Mouse (Mus musculus): ENCODE results near the gene Rbm34.

DNA sequence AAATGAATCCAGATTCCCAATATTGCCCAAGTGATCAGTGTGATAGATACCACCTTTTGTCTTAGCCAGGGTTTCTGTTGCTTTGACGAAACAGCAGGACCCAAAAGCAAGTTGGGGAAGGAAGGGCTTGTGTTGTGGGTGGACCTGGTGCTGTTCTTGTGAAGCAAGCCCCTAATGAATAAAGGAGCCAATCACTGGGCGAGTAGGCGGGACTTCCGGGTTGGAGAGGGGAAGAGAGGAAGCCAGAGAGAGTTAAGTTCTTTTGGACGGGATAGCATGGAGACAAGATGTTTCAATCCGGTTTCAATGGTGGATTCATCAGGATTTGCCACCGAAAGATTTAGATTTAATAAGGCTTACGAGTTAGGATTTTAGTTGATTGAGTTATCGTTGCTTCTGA is 40.8 kb upstream of the Rbm34 start:
- TF ChIP-seq MAFK (IDR thresholded peaks at IDR 0.05; ENCODE audit: insufficient replicate concordance, low read length) (no peak), POLR2A (IDR thresholded peaks at IDR 0.05; ENCODE audit: low read depth, low read length) (peak; percentile 56), CTCF (conservative IDR thresholded peaks at IDR 0.05 in 1 of 2, IDR thresholded peaks at IDR 0.05 in 1 of 2; ENCODE audit: low read depth in 2 of 2, low read length in 2 of 2) (no peak), JUND (conservative IDR thresholded peaks at IDR 0.05; ENCODE audit: low read depth, low read length) (no peak), EP300 (IDR thresholded peaks at IDR 0.05; ENCODE audit: low read length) (no peak), E2F4 (IDR thresholded peaks at IDR 0.05; ENCODE audit: insufficient replicate concordance, low read depth, low read length) (no peak), SIN3A (IDR thresholded peaks at IDR 0.05; ENCODE audit: low read length) (no peak), USF2 (conservative IDR thresholded peaks at IDR 0.05; ENCODE audit: low read depth, low read length) (no peak), USF1 (IDR thresholded peaks at IDR 0.05; ENCODE audit: low read depth, low read length) (no peak), NRF1 (IDR thresholded peaks at IDR 0.05; ENCODE audit: low read depth, low read length) (no peak), IRF4 (IDR thresholded peaks at IDR 0.05; ENCODE audit: low read depth, low read length) (no peak), RAD21 (IDR thresholded peaks at IDR 0.05; ENCODE audit: low read depth, low read length) (no peak)

Measured in CH12.LX (cell line).